Mouse (Mus musculus) E14TG2a.4 (cell line): ENCODE data around the gene Mog.

ENCODE experiments used
- H3K27me3 ChIP-seq: 2 replicates; pipeline ENCODE4 v1.6.1; 2014; ENCODE audit warnings: low read length, control low read depth; ENCODE audit not compliant: insufficient read depth
- H3K36me3 ChIP-seq: 2 replicates; pipeline ENCODE4 v1.6.1; 2014; ENCODE audit warnings: low read length, control low read depth; ENCODE audit not compliant: insufficient read depth
- H3K4me1 ChIP-seq: replicated peaks from 2 replicates; pipeline ENCODE4 v1.6.1; 2014; ENCODE audit warnings: low read depth, low read length, control low read depth
- H3K4me3 ChIP-seq: replicated peaks from 2 replicates; pipeline ENCODE4 v1.5.1; 2014; ENCODE audit warnings: mild to moderate bottlenecking, low read length
- H3K9me3 ChIP-seq: 2 replicates; pipeline ENCODE4 v1.6.1; 2014; ENCODE audit warnings: low read length, control low read depth
- CTCF ChIP-seq: conservative IDR thresholded peaks from 2 replicates; pipeline ENCODE4 v1.5.1; 2014; ENCODE audit warnings: low read length
- NANOG ChIP-seq: IDR thresholded peaks from 2 replicates; pipeline ENCODE4 v1.6.1; 2014; ENCODE audit warnings: borderline replicate concordance, low read length, mixed read lengths
- POU5F1 ChIP-seq: IDR thresholded peaks from 2 replicates; pipeline ENCODE4 v1.6.1; 2014; ENCODE audit warnings: low read length, borderline replicate concordance

The Mog gene

GRCm38 (mm10) chr17:37009460-37010042 lies 13.6 kb downstream of the Mog start:
- Histone ChIP-seq H3K4me1 (peaks cover 95% of the 10 kb centered on the region), H3K27me3 (no peaks in the 10 kb centered on the region), H3K36me3 (peaks cover 72% of the 10 kb centered on the region), H3K9me3 (no peaks in the 10 kb centered on the region), H3K4me3 (peak overlapping the region; percentile 2; the same call in 1 of the 2 replicates)
- TF ChIP-seq NANOG (no peak), POU5F1 (no peak), CTCF (no peak)

DNA sequence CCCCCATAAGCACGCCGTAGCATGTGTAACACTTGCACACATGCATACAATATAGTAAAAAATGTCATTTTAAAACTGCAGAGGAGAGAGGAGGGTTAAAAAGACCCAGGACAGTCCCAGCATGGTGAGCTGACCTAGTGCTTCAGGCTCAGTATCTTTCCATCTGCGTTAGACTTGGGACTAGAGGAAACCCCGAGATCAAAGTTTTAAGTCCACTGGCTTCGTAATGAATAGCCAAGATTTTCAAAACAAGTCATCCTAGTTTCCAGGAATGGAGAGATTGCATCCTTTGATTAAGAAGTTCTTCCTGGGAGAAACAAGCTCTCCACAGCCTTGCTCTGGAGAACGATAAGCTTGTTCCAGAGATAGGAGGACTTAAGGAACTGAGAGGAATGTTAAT lies 15.0 kb downstream of the Mog start:
- peaks cover 96% of the 10 kb centered on the region for H3K4me1 ChIP-seq
- no peaks in the 10 kb centered on the region for H3K27me3 ChIP-seq
- peak overlapping the region; percentile 8 for H3K4me3 ChIP-seq
- H3K36me3 ChIP-seq: peaks cover 86% of the 10 kb centered on the region
- H3K9me3 ChIP-seq: no peaks in the 10 kb centered on the region
- TF ChIP-seq POU5F1 (no peak), NANOG (no peak), CTCF (no peak)

GRCm38 (mm10) chr17:37003366-37003765 lies 19.8 kb downstream of the Mog start:
- Histone ChIP-seq H3K27me3 (no peaks in the 10 kb centered on the region), H3K4me1 (peaks cover 84% of the 10 kb centered on the region), H3K9me3 (no peaks in the 10 kb centered on the region), H3K36me3 (peaks cover 52% of the 10 kb centered on the region), H3K4me3 (peak overlapping the region; percentile 97)
- TF ChIP-seq NANOG: no peak
- no peak for TF ChIP-seq POU5F1
- TF ChIP-seq CTCF: no peak

DNA sequence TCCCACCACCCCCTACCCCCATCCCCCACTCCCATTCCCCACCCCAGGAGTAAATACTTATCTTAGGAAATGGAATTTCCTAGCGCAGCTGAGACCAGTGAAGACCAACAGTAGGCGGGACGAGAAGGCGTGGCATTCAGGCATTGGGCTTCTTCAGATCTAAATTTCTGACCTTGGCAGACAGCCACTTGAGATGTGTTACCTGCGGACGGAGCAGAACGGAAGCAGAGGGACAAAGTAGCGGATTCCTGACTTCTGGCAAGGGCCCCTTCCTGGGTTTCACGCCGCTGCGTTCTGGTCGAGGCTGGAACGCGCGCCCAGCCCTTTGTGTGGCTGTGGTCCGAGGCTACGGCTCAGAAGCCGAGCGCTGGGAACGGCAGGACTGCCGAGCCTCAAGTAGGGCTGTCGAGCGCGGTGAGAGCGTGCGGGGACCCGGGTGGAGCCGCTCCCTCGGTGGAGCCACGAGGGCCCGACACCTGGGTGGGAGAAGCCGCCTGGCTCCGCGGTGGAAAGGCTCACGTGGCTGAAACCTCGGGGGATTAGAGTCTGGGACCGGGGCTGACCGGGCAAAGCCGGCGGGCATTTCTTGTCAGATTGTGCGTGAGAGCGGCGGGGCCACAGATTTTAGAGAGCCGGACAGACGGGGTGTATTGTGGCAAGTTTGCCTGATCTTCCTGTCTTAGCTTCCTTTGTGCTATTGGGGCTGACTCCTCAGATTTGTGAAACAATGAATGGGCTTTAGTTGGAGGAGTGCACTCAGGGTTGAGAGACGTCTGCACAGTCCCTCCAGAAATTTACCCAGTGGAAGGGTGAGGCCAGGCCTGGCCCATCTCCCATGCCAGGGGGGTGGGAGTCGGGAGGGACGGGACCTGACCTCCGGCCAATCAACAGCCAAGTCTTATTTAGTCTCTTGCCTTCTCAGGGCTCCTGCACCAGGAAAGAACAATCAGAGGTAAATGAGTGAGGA lies 20.6 kb downstream of the Mog start:
- Histone ChIP-seq H3K4me1 (peaks cover 84% of the 10 kb centered on the region), H3K36me3 (peaks cover 45% of the 10 kb centered on the region), H3K4me3 (peak overlapping the region; percentile 97), H3K9me3 (no peaks in the 10 kb centered on the region), H3K27me3 (no peaks in the 10 kb centered on the region)
- TF ChIP-seq CTCF: no peak
- TF ChIP-seq NANOG: no peak
- no peak for TF ChIP-seq POU5F1

DNA sequence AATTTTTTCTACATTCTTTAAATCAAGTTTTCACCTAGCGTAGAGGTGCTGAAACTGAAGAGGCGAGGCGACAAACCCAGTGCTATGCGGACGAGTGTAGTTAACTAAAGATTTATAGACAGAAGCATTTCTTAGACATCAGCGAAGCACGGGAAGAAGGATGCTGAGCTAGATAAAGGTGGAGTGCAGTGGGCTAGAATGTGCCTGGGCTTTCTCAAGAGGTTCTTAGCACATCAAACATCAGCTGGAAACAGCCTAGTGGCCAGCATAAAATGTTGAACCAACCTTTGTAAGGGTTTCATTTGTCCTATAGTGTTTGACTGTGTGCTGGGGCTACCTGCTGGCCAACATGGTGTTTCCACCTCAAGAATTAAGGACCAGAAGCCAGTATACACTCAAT lies 22.3 kb downstream of the Mog start, which contains the start of gene Zfp57:
Zfp57 (plus strand) TSS at position 301 of the 400 bp plus-strand sequence.
- Histone ChIP-seq H3K9me3 (no peaks in the 10 kb centered on the region), H3K4me3 (peak within 1 kb of the TSS; percentile 40; the same call in 1 of the 2 replicates), H3K36me3 (peaks cover 27% of the 10 kb centered on the region), H3K27me3 (no peaks in the 10 kb centered on the region), H3K4me1 (peaks cover 82% of the 10 kb centered on the region)
- TF ChIP-seq CTCF (no peak), POU5F1 (no peak), NANOG (no peak)

DNA sequence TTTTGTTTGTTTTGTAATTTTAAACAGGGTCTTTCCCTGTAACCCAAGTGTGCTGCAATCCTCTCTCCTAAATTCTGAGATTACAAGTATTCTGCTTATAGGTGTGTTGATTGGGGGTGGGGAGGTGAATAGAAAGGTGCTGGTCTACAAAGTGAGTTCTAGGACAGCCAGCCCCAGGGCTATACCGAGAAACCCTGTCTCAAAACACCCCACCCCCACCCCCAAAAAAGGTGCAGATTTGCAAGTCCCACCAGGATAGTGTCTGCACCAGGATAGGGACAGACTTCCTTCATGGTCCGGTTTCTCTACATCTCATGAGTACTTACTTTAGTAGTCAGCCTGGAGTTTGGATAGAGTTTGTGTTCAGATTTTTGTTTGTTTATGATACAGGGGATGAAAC lies 24.7 kb downstream of the Mog start:
- Histone ChIP-seq H3K36me3 (peaks cover 3% of the 10 kb centered on the region), H3K9me3 (no peaks in the 10 kb centered on the region), H3K4me3 (peak overlapping the region; percentile 33), H3K4me1 (peaks cover 81% of the 10 kb centered on the region), H3K27me3 (no peaks in the 10 kb centered on the region)
- TF ChIP-seq CTCF (no peak), NANOG (no peak), POU5F1 (no peak)

DNA sequence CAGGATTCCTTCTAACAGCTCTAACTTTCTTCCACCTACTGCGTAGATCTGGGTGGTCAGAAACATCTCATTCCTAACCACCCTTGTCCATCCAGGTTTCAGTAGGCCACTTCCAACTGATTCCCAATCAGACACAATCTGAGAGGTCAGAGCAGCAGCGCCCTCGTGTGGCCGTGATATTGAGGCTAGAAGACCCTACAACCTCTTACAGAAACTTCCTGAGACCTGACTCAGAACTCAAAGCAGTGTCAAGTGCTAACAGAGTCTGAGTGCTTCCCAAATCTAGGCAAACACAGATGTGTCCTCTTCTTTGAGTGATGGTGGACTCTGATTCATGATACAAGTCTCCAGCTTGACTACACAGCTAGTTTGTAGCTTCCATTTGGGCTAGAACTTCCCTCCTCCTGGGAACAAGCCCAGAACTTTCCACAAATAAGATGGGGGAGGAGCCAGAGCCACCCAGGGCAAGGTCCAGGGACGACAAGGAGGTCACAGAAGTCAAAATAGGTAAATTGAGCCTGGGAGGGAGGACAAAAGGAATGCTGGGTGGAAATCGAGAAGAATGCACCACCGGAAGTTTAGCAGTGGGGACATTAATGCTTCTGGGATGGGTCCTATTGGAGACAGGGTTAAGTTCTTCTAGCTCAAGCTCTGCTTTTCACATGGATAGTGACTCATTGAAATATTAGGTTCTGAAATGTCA lies 26.0 kb downstream of the Mog start:
- Histone ChIP-seq H3K9me3 (no peaks in the 10 kb centered on the region), H3K4me3 (peak overlapping the region; percentile 33; the same call in 1 of the 2 replicates), H3K4me1 (peaks cover 92% of the 10 kb centered on the region), H3K36me3 (no peaks in the 10 kb centered on the region), H3K27me3 (no peaks in the 10 kb centered on the region)
- peak; percentile 67 for TF ChIP-seq CTCF
- TF ChIP-seq POU5F1: no peak
- peak; percentile 52; the same call in 1 of the 2 replicates for TF ChIP-seq NANOG

DNA sequence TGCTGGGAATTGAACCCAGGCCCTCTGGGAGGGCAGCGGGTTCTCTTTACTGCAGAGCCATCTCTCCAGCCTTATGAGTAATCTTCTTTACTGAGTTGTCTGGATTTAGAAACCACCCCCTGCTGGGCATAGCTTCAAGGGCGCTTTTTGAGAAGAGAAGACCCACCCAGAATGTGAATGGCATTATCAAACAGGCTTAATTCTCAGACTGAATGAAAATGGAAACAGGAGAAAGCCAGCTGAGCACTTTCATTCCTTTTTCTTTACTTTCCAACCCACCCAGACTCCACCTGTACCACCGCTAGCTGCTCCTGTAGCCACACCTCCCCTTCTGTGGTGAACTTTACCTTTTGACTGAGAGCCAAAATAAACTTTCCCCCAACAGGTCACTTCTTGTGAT lies 27.8 kb downstream of the Mog start:
- H3K4me1 ChIP-seq: peaks cover 95% of the 10 kb centered on the region
- no peak for TF ChIP-seq POU5F1
- no peak for TF ChIP-seq CTCF
- peak; percentile 75; the same call in 1 of the 2 replicates for TF ChIP-seq NANOG
- no peaks in the 10 kb centered on the region for H3K27me3 ChIP-seq
- H3K4me3 ChIP-seq: peak overlapping the region; percentile 21; the same call in 1 of the 2 replicates
- H3K36me3 ChIP-seq: no peaks in the 10 kb centered on the region
- H3K9me3 ChIP-seq: no peaks in the 10 kb centered on the region
